Mouse (Mus musculus) left cerebral cortex, adult 11 months (tissue): ENCODE results near the gene Gm49395.

Experiments
- DNase-seq: peaks from one replicate; pipeline ENCODE4 v3.0.0; 2022; ENCODE audit warnings: low spot score

Gene Gm49395

DNA sequence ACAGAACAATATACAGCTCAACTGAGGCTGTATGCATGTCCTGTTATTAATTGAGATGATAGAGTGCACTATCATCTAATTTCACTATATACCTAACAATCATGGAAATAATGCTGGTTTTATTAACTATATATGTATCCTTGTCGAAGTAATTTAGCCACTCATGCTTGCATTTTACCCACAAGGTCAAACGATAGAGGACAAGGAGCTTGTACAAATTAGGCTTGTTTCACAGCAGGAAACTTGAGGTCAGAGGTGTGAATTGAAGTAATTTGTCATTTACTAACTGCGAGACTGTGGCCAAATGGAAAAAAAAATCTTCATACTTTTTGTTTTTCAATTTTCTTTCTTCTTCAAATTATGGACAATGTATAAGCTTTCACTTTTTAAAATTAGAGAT, 3.5 kb downstream of the Gm49395 start:
- no peak for DNase-seq

GRCm38 (mm10) chr13:115096965-115097364, 4.8 kb downstream of the Gm49395 start:
- no peak for DNase-seq

- no peak for DNase-seq
Observed at GRCm38 (mm10) chr13:115096216-115096615, 5.5 kb downstream of the Gm49395 start.

DNA sequence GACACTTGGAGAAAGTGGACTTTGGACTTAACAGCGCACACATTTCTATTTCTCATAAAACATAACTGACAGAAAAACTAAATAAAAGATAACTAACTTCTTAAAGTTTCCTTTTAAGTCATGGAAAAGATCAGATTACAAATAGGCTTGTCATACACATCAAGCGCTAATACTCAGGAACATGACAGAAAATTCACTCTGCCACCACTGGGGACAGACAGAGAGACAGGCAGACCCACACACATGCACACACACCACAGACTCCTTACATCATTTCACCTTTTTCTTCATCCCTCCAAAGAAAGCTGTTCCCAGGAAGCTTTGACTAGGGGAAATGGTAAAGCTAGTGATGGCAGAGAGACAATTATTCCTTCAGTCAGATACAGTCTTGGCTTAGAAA, 6.3 kb downstream of the Gm49395 start:
- no peak for DNase-seq

DNA sequence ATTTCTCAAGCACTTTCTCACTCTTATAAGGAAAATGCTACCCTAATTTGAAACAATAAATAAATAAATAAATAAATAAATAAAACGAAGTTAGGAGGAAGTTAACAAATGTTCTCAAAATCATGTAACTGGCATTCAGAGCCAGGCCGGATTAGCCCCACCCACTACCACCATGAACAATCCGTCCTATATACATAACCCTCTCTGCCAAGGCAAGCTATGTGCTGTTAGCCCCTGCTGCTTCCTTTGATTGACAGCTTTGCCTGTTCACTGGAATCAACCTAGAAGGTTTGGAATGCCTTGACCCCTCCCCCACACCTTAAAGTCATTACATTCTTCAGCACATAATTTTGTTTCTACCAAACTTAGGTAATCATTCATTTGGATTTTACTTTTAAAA, 10.2 kb downstream of the Gm49395 start:
- no peak for DNase-seq

- DNase-seq: no peak
Observed at GRCm38 (mm10) chr13:115090977-115091445, 10.7 kb downstream of the Gm49395 start.

DNA sequence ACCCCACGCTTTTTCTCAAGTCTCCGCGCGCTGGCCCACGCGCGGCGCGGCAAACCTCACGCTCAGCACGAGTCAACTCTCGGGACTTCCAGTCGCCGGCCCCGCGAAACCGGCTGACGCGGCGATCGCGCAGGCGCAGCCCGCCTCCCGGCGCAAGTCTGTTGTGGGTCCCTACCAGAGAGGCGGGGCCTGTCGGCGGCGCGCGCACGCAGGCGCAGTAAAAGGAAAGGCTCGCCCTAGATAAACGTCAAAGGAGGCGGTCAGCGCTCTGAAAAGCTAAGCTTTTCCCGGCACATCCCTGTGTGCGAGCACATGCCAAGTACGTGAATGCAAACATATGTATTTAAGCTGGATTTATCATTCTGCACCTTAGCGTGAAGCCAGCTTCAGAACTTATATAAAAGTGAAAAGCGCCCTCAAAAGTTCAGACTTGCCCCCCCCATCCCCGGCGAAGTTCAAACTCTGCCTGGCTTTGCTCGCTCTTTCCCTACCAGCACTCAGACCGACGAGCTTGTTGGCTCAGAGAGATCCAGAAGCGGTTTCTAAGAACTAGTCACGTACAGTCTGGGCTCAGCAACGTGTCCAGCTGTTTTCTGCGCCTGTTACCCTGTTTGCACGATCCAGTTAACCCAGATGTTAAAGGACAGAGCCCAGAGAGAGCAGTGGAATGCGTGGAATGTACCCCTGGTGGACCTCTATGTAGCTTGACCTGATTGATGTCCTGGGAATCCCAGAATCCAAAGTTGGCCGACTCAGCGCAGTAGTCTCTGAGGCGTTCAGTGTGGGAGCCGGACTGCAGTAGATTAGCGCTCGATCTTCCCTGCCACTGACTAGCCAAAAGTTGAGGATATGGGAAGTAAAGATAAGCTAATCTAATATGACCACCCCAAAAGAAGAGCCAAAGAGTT, 11.4 kb downstream of the Gm49395 start, which contains the start of gene Pelo:
Pelo (minus strand) TSS at position 118 of the 908 bp plus-strand sequence.
- DNase-seq: peak; percentile 90

DNA sequence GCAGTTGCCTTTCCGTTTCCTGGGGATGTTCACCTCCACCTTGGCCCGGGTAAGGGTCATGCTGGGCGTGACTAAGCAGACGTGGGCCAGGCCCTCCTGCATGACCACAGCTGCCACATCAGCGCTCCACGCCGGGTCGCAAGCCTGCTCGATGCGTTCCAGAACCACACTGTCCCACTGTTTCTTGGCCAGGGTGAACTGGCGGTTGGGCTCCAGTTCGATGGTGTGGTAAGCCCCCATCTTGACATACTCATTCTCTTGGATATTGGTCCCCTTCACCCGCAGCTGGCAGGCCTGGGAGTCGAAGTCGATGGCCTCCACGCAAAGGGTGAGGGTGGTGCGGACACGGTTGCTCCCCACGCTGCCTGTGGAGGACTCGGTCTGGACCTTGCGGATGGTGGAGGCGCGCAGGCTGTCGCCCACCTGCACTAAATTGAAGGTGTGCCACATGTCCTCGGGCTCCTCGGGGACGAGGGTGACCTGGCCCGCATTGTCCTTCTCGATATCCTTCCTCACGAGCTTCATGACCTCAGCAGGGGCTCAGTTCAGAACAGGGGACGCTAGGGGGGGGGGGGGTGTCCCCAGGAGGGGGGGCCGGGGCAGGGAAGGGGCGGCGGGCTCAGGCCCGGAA, 12.2 kb downstream of the Gm49395 start:
- peak; percentile 9 for DNase-seq

- DNase-seq: no peak
Observed at GRCm38 (mm10) chr13:115089020-115089394, 12.7 kb downstream of the Gm49395 start.

GRCm38 (mm10) chr13:115085974-115086373, 15.7 kb downstream of the Gm49395 start:
- no peak for DNase-seq

GRCm38 (mm10) chr13:115082339-115082738, 19.4 kb downstream of the Gm49395 start:
- no peak for DNase-seq

- no peak for DNase-seq
Observed at GRCm38 (mm10) chr13:115079996-115080585, 21.6 kb downstream of the Gm49395 start.

GRCm38 (mm10) chr13:115078997-115079685, 22.6 kb downstream of the Gm49395 start:
- DNase-seq: no peak

DNA sequence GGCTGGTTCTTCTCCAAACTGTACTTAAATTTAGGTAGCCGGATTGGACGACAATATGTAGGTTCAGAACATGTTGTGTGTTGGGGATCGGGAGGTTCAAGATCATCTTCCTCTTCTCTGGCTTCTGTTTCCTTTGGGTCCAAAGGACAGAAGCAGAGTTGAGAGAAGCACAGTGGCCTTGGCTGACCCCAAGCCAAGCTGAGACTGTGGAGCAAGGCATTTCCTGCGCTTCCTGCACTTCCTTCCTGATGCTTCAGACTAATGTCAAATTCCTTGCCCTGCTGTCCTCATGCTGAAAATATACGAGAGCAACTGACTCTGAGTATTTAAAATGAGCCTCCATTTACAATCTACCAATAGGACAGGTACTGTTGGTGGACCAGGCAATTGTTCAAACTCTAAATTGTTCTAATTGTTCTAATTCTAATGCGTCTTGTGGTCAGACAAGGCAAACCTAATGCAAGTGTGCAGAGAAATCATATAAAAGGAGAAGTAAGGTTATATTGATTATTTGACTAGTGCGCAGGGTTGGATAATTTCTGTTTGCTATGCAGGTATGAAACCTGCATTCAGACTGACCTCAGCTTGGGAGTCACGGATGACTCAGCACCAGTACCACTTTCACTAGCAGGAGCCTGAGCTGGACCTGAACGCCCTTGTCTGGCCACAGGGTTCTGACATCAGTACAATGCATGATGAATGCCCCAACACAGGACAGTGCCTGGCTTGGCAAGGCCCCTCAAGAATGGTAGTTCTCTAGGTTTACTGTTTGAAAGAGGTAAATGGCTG, 24.2 kb downstream of the Gm49395 start:
- no peak for DNase-seq

GRCm38 (mm10) chr13:115072386-115072785, 29.3 kb downstream of the Gm49395 start:
- no peak for DNase-seq

DNA sequence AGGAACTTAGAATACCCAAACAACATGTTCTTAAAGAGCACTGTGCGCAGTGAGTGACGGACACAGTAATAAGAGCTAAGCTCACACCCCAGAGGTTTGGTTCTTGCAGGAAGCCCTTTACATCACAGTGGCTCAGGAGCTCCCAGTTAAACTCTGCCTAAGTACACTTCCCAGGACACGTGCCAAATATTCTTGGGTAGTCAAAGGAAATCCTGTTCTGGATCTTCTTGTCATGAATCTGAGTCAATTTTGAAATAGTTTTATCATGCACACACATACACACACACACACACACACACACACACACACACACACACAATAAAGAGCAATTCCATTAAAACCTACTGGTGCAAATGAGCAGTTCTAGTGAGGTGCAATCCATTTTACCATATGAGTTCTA, 30.3 kb downstream of the Gm49395 start:
- no peak for DNase-seq

DNA sequence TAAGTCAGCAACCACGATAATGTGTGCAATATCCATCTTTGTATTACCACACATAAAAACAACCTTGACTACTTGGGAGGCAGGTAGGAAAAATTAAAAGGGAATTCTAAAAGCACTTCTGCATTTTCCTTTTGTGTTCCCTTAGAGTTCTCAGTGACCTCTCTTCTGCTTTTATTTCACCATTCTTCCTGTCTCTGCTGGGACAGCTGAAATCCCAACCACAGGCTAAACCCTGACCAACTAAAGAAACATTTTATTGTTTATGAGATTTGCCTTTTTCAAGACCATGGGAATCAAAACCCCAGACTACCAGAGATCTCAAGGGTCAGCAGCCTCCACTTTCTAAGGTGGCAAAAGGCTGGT, 33.8 kb downstream of the Gm49395 start:
- DNase-seq: no peak

DNA sequence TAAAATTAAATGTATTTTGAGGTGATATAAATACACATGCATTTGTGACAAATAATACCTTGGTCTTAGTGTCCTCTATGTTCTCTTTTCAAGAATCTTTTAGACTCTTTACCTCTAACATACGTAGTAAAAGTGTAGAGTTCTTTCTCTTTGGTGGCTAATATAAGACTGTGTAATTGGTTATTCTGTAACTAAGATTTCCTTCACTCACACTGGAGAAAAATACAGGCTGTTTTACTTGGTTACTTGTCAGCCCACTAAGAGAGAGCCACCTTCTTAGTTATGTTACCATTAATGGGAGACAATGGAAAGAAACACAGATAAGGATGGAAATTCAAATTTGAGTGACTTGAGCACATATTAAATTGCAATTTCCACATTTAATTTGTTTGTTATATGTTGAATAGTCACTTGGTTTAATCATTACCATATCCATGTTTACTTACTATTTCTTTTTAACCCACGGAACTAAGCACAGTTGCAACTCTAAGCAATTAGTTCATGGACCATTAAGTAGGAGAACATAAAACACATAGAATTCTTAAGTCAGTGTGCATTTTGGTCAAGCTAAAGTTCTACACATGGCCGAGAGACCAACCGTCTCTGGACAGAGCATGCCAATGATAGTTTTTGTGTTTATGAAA, 34.3 kb downstream of the Gm49395 start:
- DNase-seq: no peak

- no peak for DNase-seq
Observed at GRCm38 (mm10) chr13:115057555-115057954, 44.2 kb downstream of the Gm49395 start.

GRCm38 (mm10) chr13:115054783-115055182, 46.9 kb downstream of the Gm49395 start:
- no peak for DNase-seq

GRCm38 (mm10) chr13:115052568-115052967, 49.2 kb downstream of the Gm49395 start:
- peak; percentile 28 for DNase-seq
